Mouse (Mus musculus): ENCODE data around the gene Tbc1d2.

GRCm38 (mm10) chr4:46613618-46614017, 36.4 kb downstream of the Tbc1d2 start:
- no peak for TF ChIP-seq CTCF (IDR thresholded peaks at IDR 0.05; ENCODE audit: low read depth, low read length)
- TF ChIP-seq POLR2A (IDR thresholded peaks at IDR 0.05; ENCODE audit: borderline replicate concordance, low read depth, low read length): no peak
